ENCODE assay signal across 5 mouse cellular contexts in the genomic region with DNA sequence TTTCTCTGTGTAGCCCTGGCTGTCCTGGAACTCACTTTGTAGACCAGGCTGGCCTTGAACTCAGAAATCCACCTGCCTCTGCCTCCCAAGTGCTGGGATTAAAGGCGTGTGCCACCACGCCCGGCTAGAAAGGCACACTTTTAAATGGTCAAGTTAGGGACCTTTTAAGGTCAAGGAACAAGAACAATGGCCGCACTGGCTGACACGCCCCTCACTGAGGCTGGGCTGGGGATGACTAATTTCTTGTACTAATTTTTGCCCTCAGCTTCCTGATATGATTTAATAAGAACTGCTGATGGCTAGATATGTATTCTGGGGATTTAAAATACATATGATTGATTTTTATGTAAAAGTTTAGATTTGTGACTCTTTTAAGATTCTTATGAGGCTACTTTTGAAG.
DNase-seq lines count a peak whose midpoint lies in the region; ATAC-seq lines count a peak whose summit lies in the region.
"Not testable (repeated sequence)": the region's sequence is repeated elsewhere in the genome, so short reads cannot be mapped to it uniquely, and the experiment has no call there.

No protein-coding gene starts in this region.

- not testable (repeated sequence) for H3K27me3 ChIP-seq in forebrain, embryonic 11.5 days (ENCODE audit: control insufficient read depth, insufficient read depth, low read length); stomach, embryonic 16.5 days (ENCODE audit: control insufficient read depth, insufficient read depth, low read length)
- peaks cover 15% of the 10 kb centered on the region for H3K27me3 ChIP-seq in intestine, embryonic 16.5 days (replicated peaks; ENCODE audit: control insufficient read depth, insufficient read depth, low read length)

- H3K9ac ChIP-seq in forebrain, embryonic 11.5 days (ENCODE audit: low read length); intestine, embryonic 16.5 days (ENCODE audit: low read depth, low read length); stomach, embryonic 16.5 days (ENCODE audit: low read length): not testable (repeated sequence)

- not testable (repeated sequence) for ATAC-seq in forebrain, embryonic 11.5 days (replicated peaks; ENCODE audit: low FRiP score)
- ATAC-seq in intestine, embryonic 16.5 days, result 0 out of 2 replicates have a peak, but pooled peaks have one; percentile 29
- peak; percentile 16; the same call in 1 of the 2 replicates for ATAC-seq in stomach, embryonic 16.5 days (ENCODE audit: insufficient read depth, low FRiP score)

- DNase-seq in 416B (ENCODE audit: low read depth), result peak; percentile 58
- peak; percentile 11 for DNase-seq in forebrain, embryonic 11.5 days (ENCODE audit: low spot score)
- DNase-seq in testis, postnatal 10 days (ENCODE audit: low spot score), result peak; percentile 20

- H3K9me3 ChIP-seq in forebrain, embryonic 11.5 days (ENCODE audit: control insufficient read depth, low read length); intestine, embryonic 16.5 days (ENCODE audit: control insufficient read depth, low read length); stomach, embryonic 16.5 days (replicated peaks; ENCODE audit: control insufficient read depth, low read length): not testable (repeated sequence)

- H3K4me1 ChIP-seq in forebrain, embryonic 11.5 days (replicated peaks; ENCODE audit: control insufficient read depth, insufficient read depth, low read length), result not testable (repeated sequence)
- H3K4me1 ChIP-seq in intestine, embryonic 16.5 days (ENCODE audit: control insufficient read depth, insufficient read depth, low read length), result peaks cover 13% of the 10 kb centered on the region; the same call in 1 of the 2 replicates
- peaks cover 31% of the 10 kb centered on the region for H3K4me1 ChIP-seq in stomach, embryonic 16.5 days (ENCODE audit: control insufficient read depth, insufficient read depth, low read length)

- H3K36me3 ChIP-seq in forebrain, embryonic 11.5 days (ENCODE audit: control insufficient read depth, insufficient read depth, low read length); intestine, embryonic 16.5 days (ENCODE audit: control insufficient read depth, insufficient read depth, low read length); stomach, embryonic 16.5 days (ENCODE audit: control insufficient read depth, insufficient read depth, low read length): not testable (repeated sequence)

- WGBS in forebrain, embryonic 11.5 days, result 61% methylated on average over 5 of the region's 5 CpGs
- 61% methylated on average over 5 of the region's 5 CpGs for WGBS in intestine, embryonic 16.5 days
- 66% methylated on average over 5 of the region's 5 CpGs for WGBS in stomach, embryonic 16.5 days

- H3K4me3 ChIP-seq in forebrain, embryonic 11.5 days (ENCODE audit: low read depth, low read length); intestine, embryonic 16.5 days (ENCODE audit: low read length); stomach, embryonic 16.5 days (replicated peaks; ENCODE audit: low read length): not testable (repeated sequence)

- H3K27ac ChIP-seq in forebrain, embryonic 11.5 days (ENCODE audit: low read depth, low read length); intestine, embryonic 16.5 days (ENCODE audit: low read length); stomach, embryonic 16.5 days (ENCODE audit: low read length): not testable (repeated sequence)

- not testable (repeated sequence) for H3K4me2 ChIP-seq in forebrain, embryonic 11.5 days (ENCODE audit: low read depth, low read length, severe bottlenecking); intestine, embryonic 16.5 days (ENCODE audit: low read depth, low read length); stomach, embryonic 16.5 days (ENCODE audit: low read depth, low read length)
